Mouse (Mus musculus) right cerebral cortex, adult 18-20 months (tissue): ENCODE data around the gene Ugt1a1.

ENCODE experiments used
- DNase-seq: peaks from one replicate; pipeline ENCODE4 v3.0.0; 2022; ENCODE audit warnings: mixed read lengths

Gene Ugt1a1

DNA sequence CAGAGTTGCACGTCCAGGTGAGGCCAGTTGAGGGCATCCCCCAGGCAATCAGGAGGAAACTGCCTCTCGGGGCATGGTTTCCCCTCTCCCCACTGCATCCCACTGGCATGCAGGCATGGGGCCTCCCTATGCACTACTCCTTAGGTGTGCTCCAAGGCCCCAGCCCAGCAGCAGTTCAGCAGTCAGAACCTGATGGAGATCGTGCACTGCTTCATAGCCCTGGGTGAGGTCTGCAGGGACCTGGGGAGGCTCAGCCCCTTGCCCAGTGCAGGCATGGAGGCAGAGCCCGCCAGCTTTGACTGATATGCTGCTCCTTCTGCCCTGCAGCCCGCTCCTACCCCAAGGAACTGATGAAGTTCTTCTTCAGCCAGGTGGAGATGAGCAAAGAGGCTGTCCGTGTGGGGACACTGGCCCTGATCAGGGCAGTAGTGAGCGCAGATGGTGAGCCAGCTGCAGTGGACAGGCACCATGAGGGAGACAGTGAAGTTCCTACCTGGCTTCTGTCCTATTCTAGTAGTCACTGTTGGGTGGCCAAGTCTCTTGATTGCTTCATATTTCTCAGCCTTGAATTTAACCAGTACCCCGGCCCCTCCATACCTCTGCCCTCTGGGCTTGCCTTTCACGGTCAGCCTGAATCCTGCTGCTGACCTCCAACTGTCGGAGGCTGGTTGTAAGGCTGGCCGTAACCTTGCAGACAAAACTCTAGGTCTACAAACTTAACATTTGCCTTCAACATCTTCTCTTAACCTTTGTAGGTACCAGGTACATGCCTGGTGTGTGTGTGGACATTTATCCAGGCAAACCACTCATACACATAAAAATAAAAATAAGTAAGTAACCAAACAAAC, 23.5 kb downstream of the Ugt1a1 start:
- DNase-seq, result no peak

DNA sequence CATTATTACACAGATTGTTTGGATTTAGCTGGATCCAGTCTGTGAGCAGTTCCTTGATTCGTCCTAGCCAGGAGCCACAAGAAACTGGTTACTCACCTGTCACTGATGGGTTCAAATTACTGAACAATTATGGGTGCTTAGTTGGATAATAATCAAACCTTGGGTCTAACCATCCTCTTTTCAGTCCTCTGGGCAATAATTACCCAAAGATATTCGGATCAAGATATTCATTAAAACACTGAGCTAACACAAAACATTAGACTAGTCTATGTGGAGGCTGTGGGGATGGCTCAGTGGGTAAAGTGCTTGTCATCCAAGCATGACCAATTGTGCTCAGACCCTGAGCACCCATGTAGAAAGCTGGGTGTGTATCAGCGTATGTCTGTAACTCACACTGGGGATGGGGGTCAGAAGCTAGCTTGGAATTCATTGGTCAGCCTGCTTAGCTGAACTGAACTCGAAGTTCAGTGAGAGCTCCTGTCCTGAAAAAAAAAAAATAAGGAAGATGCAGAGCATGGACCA, 24.2 kb downstream of the Ugt1a1 start:
- no peak for DNase-seq

DNA sequence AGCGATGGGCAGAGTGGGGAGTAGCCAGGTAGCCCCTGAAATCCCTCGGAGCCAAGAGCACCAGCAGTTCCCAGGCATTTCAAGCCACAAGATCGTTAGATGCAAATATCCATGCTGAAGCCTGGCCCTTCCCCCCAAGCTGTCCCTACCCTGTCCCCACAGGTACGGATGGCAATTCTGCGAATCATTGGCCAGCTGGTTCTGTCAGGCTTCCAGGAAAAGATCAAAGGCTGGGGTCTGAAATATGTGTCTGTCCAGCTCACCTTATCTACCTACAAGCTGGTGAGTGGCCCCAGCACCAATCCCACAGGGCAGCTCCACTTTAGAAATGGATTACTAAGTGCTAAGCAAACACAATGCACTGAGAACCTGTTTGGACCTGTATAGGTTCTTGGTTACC, 25.6 kb downstream of the Ugt1a1 start:
- no peak for DNase-seq

DNA sequence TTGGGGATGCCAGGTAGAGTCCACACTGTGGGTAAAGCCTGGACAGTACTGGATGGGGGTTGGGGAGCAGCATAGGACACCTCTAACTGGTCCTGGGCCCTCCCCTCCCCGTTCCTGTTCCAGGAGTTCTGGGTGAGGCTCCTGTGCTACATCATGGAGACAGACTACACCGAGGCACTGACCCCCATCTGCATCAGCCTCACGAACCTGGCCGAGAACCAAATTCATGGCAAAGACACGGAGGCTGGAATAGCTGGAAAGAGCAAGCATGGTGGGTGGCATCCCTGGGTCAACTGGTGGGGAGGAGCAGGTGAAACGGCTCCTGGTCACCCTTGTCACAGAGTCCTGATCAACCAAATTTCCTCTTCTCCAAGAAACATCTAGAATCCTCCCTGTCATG, 27.0 kb downstream of the Ugt1a1 start:
- no peak for DNase-seq

DNA sequence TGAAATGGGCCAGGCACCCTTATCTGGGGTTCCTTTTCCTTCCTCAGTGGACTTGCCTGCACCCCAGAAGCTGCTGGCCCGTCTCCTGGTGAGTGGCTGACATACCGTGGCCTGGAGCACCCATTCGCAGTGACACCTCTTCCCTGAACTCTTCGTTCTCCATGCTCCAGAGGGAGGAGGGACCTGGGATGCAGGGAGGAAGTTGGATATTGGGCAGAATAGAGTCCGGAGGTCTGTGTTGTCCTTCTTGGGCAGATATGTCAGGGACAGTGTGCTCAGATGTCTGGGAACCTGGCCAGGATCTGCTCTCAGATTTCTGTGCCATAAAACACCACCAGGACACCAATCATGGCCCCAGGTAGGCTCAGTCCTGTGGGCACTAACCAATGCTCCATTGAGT, 28.3 kb downstream of the Ugt1a1 start:
- no peak for DNase-seq

DNA sequence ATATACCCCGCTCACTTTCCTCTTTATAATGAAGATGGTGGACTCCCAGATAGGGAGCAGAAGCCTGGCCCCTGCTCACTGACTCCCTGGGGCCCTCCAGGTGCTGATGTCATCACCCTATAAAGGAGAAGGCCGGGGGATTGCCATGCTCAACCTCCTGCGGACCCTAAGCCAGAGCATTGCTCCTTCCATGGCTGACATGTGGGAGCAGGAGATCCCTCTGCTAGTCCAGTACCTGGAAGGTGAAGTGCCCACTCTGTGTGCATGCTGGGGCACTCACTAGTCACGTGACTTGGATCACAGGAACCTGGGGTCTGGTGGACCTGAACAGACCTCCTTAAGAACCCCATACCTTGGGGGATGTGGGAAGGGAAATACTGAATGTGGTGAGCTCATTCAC, 28.8 kb downstream of the Ugt1a1 start:
- no peak for DNase-seq

DNA sequence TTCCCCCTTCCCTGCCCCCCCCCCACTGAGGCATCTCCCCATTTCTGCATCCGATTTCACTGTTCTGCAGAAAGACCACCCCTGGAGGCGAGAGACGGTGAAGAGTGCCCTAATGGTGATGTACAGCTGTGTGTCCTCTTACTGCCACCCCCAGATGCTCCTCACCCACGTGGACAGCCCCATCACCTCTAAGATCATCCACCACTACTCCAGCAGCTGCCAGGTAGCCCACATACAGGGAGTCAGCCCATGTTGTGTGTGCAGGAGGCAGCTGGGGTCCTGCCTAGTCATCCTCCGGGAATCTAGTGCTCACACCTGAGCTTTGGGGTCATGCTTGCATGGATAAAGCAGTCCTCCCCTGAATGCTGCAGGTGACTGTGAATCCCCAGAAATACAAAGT, 32.1 kb downstream of the Ugt1a1 start:
- DNase-seq, result no peak

DNA sequence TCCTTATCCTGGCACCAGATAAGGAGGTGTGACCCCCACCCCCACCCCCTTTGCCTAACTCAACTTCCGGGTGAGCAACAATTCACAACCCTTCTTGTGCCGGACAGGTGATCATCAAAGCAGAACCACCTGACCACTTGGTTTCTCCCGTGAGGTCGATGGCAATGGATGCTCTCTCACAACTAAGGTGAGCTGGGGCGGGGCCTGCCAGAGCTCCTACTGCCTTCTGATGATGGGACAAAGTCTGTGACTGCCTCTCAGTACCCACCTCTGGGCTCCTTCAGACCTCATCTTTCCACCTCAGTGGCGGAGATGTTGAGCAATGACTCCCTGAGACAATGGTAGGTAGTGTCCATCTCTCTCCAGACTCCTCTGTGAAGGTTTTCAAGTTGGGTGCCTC, 34.1 kb downstream of the Ugt1a1 start:
- no peak for DNase-seq

DNA sequence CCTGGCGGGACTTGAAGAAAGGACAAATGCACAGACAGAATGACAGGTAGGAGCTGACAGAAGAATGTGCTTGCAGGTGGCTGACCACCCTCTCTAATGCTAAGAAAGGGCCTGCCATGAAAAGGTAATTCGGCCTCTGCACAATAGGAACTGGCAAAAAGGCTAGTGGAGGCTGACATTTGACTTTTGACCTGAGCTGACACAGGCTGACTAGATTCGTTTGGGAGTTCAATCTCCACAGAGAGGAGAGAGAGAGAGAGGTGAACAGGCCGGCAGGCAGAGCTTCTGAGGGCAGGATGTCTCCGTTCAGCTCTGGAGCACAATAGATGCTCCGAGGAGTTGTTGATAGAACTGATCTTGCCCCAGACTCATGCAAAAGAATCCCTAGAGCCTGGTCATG, 34.6 kb downstream of the Ugt1a1 start:
- DNase-seq, result no peak

DNA sequence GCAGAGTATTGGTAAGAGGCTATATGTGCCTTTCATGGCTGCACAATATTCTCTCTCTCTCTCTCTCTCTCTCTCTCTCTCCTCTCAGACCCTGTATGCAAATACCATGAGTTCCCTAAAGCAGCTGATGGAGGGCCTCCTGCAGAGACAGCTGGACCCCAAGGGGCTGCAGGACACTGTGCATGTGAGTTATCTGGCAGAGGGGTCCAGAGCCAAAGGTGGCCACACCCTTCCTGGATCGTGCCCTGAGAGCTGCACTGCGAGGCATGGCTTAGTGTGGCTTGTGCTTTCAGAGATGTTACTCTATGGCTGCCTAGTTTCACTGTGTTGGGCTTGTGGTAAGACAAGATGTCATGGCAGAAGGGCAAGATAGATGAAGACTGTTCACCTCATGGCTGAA, 35.9 kb downstream of the Ugt1a1 start:
- no peak for DNase-seq

DNA sequence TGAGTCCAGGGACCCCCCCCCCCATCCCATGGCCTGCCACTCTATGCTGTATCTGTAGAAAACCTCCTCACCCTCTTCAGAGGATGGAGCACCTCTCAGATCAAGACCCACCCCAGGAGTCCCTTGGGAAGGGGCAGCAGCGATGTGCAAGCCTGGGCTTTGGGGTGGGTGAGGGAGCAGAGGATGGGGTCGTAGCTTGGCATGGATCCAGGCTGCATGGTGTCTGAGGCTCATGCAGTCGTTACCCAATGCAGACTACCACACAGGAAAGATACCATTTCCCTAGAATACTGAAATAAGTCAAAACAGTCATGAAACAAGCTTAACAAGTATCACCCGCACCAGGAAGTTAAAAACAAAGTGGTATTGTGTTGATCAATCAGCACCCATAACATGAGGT, 36.9 kb downstream of the Ugt1a1 start:
- DNase-seq, result no peak

DNA sequence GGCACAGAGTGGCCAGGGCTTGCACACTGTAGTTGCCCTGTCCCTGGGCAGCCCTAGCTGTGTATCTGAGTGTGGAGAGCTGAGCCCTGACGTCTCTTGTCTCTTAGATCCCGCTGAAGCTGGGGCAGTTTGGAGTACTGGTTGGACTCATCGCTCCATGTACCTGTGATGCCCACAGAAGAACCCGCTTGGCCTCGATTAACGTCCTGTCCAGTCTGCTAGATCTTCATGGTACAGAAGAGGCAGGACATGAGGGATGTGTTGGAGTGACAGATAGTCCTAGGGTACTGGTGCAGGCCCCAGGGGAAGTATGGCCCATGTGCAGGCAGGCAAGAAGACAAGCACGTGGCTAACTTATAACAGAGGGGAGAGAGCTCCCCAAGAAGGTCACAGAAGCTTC, 37.8 kb downstream of the Ugt1a1 start:
- DNase-seq, result no peak

DNA sequence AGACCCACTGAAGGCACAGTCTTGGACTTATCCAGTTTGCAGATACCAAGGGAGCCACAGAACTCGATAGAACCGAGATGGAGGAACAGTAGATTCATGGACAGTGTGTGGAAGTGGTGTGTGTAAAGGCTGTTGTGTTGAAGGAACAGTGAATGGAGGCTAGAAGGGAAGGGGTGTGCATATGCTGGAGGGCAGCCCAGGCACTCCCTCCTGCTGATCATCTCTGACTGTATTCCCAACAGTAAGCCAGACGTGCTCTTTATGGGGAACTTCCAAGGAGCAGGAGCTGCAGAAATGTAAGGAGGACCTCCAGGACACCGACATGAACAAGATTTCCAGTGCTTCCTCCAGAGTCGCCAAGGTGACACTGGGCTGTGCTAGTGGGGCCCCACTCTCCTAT, 38.3 kb downstream of the Ugt1a1 start:
- no peak for DNase-seq

DNA sequence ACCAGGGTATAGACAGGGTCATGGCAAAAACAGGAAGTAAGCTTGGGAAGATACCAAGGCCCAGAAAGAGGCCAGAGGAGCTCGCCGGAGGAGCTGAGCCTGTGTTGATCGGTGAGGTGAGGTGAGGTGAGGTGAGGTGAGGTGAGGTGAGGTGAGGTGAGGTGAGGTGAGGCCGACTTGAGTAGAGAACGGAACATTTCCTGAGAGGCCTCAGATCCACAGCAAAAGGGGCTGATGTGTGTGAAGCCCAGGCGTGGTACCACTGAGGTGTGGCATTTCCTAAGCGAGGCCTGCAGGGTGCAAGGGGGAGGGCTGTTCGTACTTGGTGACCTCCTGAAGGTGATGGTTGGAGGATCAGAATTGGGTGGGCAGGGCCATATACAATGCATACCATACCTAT, 41.3 kb downstream of the Ugt1a1 start:
- no peak for DNase-seq

DNA sequence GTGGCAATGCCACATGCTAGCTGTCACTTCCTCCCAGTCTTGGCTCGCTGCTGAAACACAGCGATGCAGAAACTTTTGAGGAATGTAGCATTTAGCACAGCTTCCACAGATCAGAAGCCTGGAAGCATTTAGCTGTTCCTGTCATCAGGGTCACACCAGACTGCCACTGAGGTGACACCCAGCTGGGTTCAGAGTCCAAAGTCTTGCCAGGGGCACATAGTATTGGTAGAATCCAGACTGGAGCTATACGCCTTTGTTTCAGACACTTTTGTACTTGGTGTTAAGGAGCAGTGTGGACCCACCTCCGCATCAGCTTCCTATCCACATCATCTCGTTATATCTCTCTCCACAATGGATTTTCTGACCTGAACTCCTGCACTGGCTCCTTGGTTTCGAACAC, 41.8 kb downstream of the Ugt1a1 start:
- DNase-seq, result no peak

DNA sequence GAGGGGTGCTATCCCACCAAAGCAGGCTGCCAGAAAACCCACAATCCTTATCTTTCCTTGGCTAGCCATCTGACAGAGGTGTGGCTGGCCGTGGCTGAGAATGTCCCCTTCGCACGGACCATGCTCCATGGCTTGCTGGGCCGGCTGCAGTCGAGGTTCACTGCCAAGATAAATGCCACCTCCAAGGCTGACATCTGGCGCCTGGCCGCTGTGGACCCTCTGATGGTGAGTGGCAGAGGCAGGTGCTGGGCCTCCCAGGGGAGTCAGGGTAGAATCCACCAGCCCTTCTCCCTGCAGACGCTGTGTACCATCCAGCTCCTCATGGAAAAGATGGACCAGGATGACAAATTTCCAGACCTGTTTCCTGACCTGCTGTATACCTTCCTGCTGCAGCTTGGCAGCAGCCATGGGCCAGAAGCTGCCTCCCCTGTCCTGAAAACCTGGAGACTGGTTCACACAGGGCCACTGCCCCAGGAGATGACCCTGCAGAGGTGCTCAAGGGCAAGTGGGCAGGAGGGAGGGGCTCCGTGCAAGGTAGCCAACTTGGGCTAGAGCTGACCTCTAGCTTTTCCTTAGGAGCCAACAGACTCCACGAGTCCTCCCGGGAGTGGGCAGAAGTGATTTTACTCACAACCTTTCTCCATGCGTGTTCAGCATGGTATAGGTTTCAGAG, 43.2 kb downstream of the Ugt1a1 start:
- no peak for DNase-seq

DNA sequence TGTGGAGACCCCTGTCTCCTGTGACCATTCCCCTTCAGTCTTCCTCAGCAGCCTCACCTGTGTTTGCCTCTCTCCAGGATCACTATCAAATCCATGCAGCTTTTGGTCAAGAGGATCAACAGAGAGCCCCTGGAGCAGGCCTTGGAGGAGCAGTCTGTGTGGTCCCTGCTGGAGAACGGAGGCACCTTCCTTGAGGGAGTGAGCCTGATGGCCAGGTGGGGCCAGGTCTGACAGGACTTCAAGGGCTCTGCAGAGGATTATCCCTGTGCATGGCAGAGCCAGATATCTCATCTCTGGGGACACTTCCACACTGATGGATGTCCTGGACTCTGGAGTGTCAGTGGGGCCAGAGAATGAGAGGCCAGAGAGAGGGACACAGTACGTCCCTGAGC, 43.7 kb downstream of the Ugt1a1 start:
- DNase-seq, result no peak

DNA sequence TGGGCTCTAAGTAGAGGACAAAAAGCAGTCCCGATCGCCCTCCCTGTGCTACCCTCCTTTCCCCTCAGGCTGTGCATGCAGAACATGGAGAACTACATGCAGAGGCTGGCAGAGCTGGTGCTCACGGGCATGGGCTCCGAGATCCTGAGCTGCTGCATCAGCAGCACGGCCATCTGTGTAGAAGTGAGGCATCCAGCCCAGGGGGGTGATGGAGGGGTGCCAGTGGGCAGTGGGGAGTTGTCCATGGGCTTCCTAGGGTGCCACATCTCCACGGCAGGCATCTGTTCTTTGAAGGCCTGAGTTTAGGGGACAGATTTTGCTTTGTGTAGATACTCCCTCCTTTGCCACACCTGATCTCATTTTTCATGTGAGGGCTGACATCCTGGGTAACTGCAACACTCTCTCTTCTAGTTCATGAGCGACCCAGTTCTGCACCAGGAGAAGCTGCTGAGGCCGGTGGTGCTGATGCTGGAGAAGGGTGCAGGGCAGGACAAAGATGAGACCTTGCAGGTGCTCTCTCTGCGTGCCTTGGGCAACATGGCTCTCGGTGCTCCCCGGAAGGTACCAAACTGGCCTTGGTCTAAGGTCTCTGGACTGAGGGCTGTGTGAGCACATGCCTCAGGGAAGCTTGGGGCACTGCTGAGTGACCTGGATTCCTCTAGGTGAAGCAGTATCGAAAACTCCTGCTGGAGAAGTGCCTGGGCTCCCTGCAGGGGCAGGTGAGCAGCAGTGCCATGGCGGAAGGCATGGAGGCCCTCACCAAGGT, 44.4 kb downstream of the Ugt1a1 start:
- DNase-seq, result no peak

DNA sequence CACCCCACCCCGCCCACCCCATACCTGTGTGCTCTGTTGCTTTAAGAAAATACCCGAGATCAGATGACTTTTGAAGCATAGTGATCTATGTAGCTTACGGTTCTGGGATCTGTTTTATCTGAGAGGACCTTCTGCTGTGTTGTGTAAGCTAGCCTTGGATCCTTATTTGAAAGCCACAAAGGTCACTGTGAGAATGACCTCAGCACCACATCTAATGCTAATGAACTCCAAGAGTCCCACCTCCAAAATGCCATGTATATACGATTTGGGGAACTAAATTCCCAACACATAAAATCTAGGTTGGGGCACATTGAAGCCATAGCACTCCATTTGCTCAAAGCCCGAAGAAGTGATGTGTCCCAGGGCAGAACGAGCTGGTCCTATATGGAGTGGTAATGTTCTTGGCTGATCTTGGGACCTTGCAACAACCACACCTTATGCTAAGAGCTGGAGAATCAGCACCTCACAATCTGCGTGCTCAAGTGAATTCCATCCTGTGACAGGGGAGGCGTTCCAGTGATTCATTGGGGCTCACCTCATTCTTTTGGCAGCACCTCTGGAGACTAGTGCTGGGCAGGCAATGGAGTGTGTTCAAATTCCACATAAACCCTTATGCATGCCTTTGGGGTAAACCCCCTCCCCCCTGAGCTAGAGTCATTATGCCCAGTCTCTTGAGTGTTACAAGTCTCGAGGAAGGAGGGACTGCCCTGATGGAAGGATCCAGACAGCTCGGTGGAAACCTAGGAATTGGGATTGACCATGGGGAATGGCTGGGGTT, 45.3 kb downstream of the Ugt1a1 start:
- DNase-seq, result no peak

DNA sequence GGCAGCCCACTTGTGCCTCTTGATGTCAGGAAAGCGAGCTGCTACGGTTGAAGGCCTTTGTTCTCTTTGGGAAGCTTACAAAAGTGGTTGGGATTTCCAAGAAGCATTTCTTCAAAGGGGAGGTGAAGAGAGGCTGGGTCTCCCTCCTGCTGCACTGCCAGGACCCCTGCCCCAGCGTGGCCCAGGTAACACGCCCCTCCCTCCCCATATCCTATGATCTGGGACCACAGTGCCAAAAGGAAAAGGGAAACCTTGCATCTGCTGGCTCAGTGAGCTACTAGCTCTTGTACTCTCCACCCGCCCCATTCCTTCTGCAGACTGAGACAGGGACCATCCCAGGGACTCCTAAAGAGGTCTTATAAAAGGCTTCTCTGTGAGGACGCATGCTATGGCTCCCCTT, 45.9 kb downstream of the Ugt1a1 start:
- no peak for DNase-seq

DNA sequence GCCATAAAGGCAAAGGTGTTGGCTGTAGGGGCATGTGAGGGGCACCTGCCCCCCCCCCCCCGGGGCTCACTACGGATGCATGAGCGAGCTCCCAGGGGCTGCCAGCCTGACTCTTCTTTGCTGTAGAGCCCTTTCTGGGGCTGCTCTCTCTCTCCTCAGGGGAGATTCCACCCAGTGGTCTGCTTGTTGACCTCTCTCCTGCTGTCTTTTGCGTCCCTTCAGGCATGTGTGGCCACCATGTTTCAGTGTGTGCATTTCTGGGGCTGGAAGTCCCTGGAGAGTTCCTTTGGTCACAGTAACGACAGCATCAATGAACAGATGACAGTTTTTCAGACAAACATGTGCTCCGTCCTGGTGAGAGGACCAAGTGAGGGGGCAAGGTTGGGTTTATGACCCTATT, 46.6 kb downstream of the Ugt1a1 start:
- DNase-seq, result no peak

DNA sequence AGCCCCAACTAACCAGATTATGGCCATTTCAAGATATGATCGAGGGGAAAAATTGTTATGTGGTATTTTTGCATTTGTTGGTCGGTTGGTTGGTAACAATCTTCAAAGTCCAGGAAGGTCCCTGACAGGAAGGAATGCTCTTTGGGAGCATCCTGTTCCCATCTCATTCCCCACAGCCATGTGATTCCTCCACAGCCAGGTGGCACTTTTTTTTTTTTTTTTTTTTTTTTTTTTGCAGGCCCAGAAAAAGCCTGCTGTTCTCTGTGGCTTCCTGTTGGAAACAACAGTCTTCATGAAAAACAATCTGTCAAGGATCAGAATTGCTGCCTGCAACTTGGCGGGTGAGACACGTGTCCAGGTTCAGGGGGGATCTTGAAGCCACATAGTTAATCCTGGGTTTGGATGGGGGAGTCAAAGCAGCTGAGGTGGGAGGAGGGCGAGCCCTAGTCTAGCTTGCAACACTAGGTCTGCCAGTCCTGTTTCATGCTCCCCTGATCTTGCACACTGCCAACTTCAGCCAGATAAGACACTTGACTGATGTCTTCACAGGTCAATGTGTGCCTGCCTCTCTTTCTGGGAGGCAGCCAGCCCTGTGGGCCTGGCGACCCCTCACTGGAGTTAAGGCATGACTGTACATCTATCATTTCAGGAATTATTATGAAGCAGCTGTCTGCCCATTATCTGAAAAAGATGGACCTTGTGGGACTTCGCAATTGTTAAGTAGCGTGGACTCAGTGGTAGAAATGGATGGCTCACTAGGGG, 47.3 kb downstream of the Ugt1a1 start:
- DNase-seq, result no peak
